In the genomic region with DNA sequence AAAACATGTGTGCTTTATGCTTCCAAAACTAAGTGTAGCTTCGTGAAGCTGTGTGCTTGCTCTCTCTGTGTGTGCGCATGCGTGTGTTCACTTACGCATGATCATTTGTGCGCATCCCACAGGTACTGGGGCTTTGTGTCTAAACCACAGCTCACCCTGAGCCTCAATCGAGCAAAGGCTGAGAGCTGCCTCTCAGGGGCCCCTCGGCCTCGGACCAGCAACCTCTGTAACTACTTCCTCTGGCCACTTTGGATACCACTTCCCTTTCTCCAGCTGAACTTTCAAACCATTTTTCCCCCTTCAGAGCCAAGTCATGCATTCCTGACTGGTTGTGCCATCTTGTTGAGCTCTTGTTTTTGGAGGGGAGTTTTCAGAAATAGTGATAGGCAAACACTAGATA, we compare ENCODE assay signal across 20 mouse cellular contexts. TPM values are rescaled to one million over a fixed set of nuclear protein-coding genes. Genes with fewer than 3 reads are reported as not detected.
A peak's percentile ranks its signal among the peaks of the same experiment; 100 is the strongest.
DNase-seq lines count a peak whose midpoint lies in the region; ATAC-seq and TF ChIP-seq lines count a peak whose summit lies in the region.
"Had no signal": no experiment of that assay in that cellular context is flagged by ENCODE, and none has a peak within 500 bp of the region (broad histone marks: within the 10 kb centered on the region; RNA-seq: fewer than 3 reads in every experiment).

No protein-coding gene starts in this region.

- H3K4me3 ChIP-seq in forebrain, postnatal 0 days (ENCODE audit: low read depth, low read length) = no peak overlapping the region
- H3K4me3 ChIP-seq in forebrain, embryonic 12.5 days (replicated peaks) = no peak overlapping the region
- H3K4me3 ChIP-seq in left cerebral cortex, adult 2 months = no peak overlapping the region
- H3K4me3 ChIP-seq in midbrain, postnatal 0 days (ENCODE audit: low read depth, low read length) = no peak overlapping the region
- H3K4me3 ChIP-seq: forebrain, embryonic 13.5 days; heart, embryonic 10.5 days; hindbrain, embryonic 12.5 days; midbrain, embryonic 12.5 days had no signal

- H3K36me3 ChIP-seq in forebrain, postnatal 0 days (ENCODE audit: insufficient read depth) = no peaks in the 10 kb centered on the region
- no peaks in the 10 kb centered on the region for H3K36me3 ChIP-seq in forebrain, embryonic 12.5 days (replicated peaks)
- H3K36me3 ChIP-seq in midbrain, postnatal 0 days (ENCODE audit: insufficient read depth, low read length) = no peaks in the 10 kb centered on the region
- H3K36me3 ChIP-seq: G1E; heart, embryonic 10.5 days; hindbrain, embryonic 12.5 days; midbrain, embryonic 12.5 days had no signal

- WGBS in forebrain, postnatal 0 days = 90% methylated on average over 8 of the region's 8 CpGs
- 89% methylated on average over 8 of the region's 8 CpGs for WGBS in forebrain, embryonic 12.5 days
- 90% methylated on average over 8 of the region's 8 CpGs for WGBS in midbrain, postnatal 0 days

- DNase-seq in forebrain, postnatal 0 days = no peak
- DNase-seq in left cerebral cortex, adult 2 months (ENCODE audit: extremely low spot score in 1 of 2, low spot score in 2 of 2) = no peak
- no peak for DNase-seq in left cerebral cortex, adult 9 months (ENCODE audit: low spot score in 2 of 2)
- DNase-seq in spleen, postnatal 36 days (ENCODE audit: low spot score in 2 of 2) = peak; percentile 20 to 21
- no peak for DNase-seq in spleen, adult 18-20 months
- no peak for DNase-seq in midbrain, postnatal 0 days (ENCODE audit: low spot score)
- DNase-seq: adrenal gland, postnatal 36 days; gastrocnemius, postnatal 14 days; kidney, adult 18-20 months; kidney, postnatal 10 days; left cerebral cortex, postnatal 4 days had no signal

- peaks cover 13% of the 10 kb centered on the region; the same call in 1 of the 2 replicates for H3K4me1 ChIP-seq in forebrain, postnatal 0 days (ENCODE audit: insufficient read depth)
- H3K4me1 ChIP-seq in forebrain, embryonic 12.5 days = peaks cover 2% of the 10 kb centered on the region; the same call in 1 of the 2 replicates
- no peaks in the 10 kb centered on the region for H3K4me1 ChIP-seq in midbrain, postnatal 0 days (ENCODE audit: insufficient read depth, low read length)
- H3K4me1 ChIP-seq: midbrain, embryonic 12.5 days had no signal

- intact Hi-C loops in left cerebral cortex, adult 2 months (cut with DNase I) = no loop called here

- peak overlapping the region; percentile 71 for H3K27ac ChIP-seq in forebrain, postnatal 0 days (ENCODE audit: low read depth, low read length)
- H3K27ac ChIP-seq in forebrain, embryonic 12.5 days = no peak overlapping the region
- peak overlapping the region; percentile 33; the same call in 1 of the 2 replicates for H3K27ac ChIP-seq in left cerebral cortex, adult 2 months
- no peak overlapping the region for H3K27ac ChIP-seq in midbrain, postnatal 0 days (ENCODE audit: low read depth, low read length)
- H3K27ac ChIP-seq: forebrain, embryonic 13.5 days; heart, embryonic 10.5 days; hindbrain, embryonic 12.5 days; midbrain, embryonic 12.5 days; stomach, postnatal 0 days had no signal

- H3K4me2 ChIP-seq in forebrain, postnatal 0 days (ENCODE audit: low read depth) = no peak overlapping the region
- no peak overlapping the region for H3K4me2 ChIP-seq in forebrain, embryonic 12.5 days
- no peak overlapping the region for H3K4me2 ChIP-seq in midbrain, postnatal 0 days (ENCODE audit: low read depth, low read length, poor library complexity, severe bottlenecking)
- H3K4me2 ChIP-seq: forebrain, embryonic 13.5 days; hindbrain, embryonic 12.5 days; midbrain, embryonic 12.5 days had no signal

- H3K9ac ChIP-seq in forebrain, postnatal 0 days = no peak overlapping the region
- H3K9ac ChIP-seq in forebrain, embryonic 12.5 days = no peak overlapping the region
- H3K9ac ChIP-seq in midbrain, postnatal 0 days (replicated peaks; ENCODE audit: low read length, poor library complexity, severe bottlenecking) = no peak overlapping the region
- H3K9ac ChIP-seq: forebrain, embryonic 13.5 days; hindbrain, embryonic 12.5 days; midbrain, embryonic 12.5 days had no signal

- H3K9me3 ChIP-seq in forebrain, postnatal 0 days (ENCODE audit: low read length) = no peaks in the 10 kb centered on the region
- H3K9me3 ChIP-seq in forebrain, embryonic 12.5 days = no peaks in the 10 kb centered on the region
- no peaks in the 10 kb centered on the region for H3K9me3 ChIP-seq in midbrain, postnatal 0 days (ENCODE audit: low read length)
- H3K9me3 ChIP-seq: forebrain, embryonic 13.5 days; heart, embryonic 10.5 days; hindbrain, embryonic 12.5 days; midbrain, embryonic 12.5 days had no signal

- H3K27me3 ChIP-seq in forebrain, postnatal 0 days (ENCODE audit: insufficient read depth, low read length) = no peaks in the 10 kb centered on the region
- no peaks in the 10 kb centered on the region for H3K27me3 ChIP-seq in forebrain, embryonic 12.5 days
- no peaks in the 10 kb centered on the region for H3K27me3 ChIP-seq in midbrain, postnatal 0 days (ENCODE audit: insufficient read depth, low read length)
- H3K27me3 ChIP-seq: forebrain, embryonic 13.5 days; hindbrain, embryonic 12.5 days; midbrain, embryonic 12.5 days had no signal

- no peak for TF ChIP-seq CTCF in forebrain, postnatal 0 days (IDR thresholded peaks at IDR 0.05; ENCODE audit: low read depth)
- no peak for TF ChIP-seq CTCF in left cerebral cortex, adult 2 months (IDR thresholded peaks at IDR 0.05)
- no peak for TF ChIP-seq CTCF in midbrain, postnatal 0 days (IDR thresholded peaks at IDR 0.05)

- no peak for ATAC-seq in forebrain, postnatal 0 days
- ATAC-seq in forebrain, embryonic 12.5 days (ENCODE audit: low FRiP score) = no peak
- ATAC-seq in monocyte, adult 5-6 weeks (replicated peaks; ENCODE audit: insufficient number of reproducible peaks, low FRiP score, low TSS enrichment, poor library complexity, severe bottlenecking) = peak; percentile 37; the same call in 1 of the 2 replicates
- ATAC-seq in midbrain, postnatal 0 days (ENCODE audit: low FRiP score) = no peak
- ATAC-seq: activated CD4-positive, CD25-positive, alpha-beta regulatory T cell, adult 4 months had no signal

RNA-seq across cellular contexts. Expression of gene Fry, which starts 36.9 kb away (rescaled TPM):
- 111 and 130 TPM in 2 replicates for total RNA-seq in forebrain, postnatal 0 days (2014; rRNA removed)
- polyA plus RNA-seq in forebrain, postnatal 0 days (2015; fragmentation: Nextera tagmentation; extraction: Ambion mirVana) = 31.5 and 47.6 TPM in 2 replicates
- 15.2 and 18.2 TPM in 2 replicates for polyA plus RNA-seq in forebrain, embryonic 12.5 days (2016; fragmentation: Nextera tagmentation; extraction: Ambion mirVana)
- 100 to 1,000 TPM; 194 to 203 TPM for total RNA-seq in left cerebral cortex, adult 2 months (2021)
- 41.4 to 79.7 TPM (median 51.4 TPM) in 3 replicates for total RNA-seq in monocyte, adult 5-6 weeks (2017)
- total RNA-seq in midbrain, postnatal 0 days (2014; rRNA removed) = 129 and 178 TPM in 2 replicates
- 54.3 and 62.6 TPM in 2 replicates for polyA plus RNA-seq in midbrain, postnatal 0 days (2015; fragmentation: Nextera tagmentation; extraction: Ambion mirVana)

Comparison
In these comparisons a context has a peak if more than half of its experiments do, and no peak if none do; other contexts are left out.
1. DNase-seq: peak in spleen, postnatal 36 days (2 of 2); none in forebrain, postnatal 0 days (single experiment), left cerebral cortex, adult 2 months (0 of 2), left cerebral cortex, adult 9 months (0 of 2), spleen, adult 18-20 months (0 of 2) and midbrain, postnatal 0 days (single experiment).
2. H3K27ac ChIP-seq: peak in forebrain, postnatal 0 days (single experiment) and left cerebral cortex, adult 2 months (single experiment); none in forebrain, embryonic 12.5 days (single experiment) and midbrain, postnatal 0 days (single experiment).